Mouse (Mus musculus) kidney, embryonic 16.5 days (tissue): ENCODE measurements at regions not wholly inside any gene's neighbourhood (a gene's known extent, or its start where the extent isn't known, plus 50 kb on each side); places are given as distances from the start of the nearest gene placed in this dataset.

ENCODE experiments used
- ATAC-seq: fragments of 200-750 bp; cut with Nextera tagmentation; 2 replicates; pipeline ENCODE4 v1.8.0; 2017; ENCODE audit warnings: moderate TSS enrichment; ENCODE audit not compliant: low FRiP score, low TSS enrichment
- H3K27ac ChIP-seq: fragments of 300-500 bp; sonication (generic); 2 replicates; pipeline ENCODE4 v1.5.1; 2014; ENCODE audit warnings: low read length
- H3K27me3 ChIP-seq: fragments of 300-500 bp; sonication (generic); 2 replicates; pipeline ENCODE4 v1.6.1; 2014; ENCODE audit warnings: low read length, control low read depth, mixed read lengths; ENCODE audit not compliant: insufficient read depth
- H3K36me3 ChIP-seq: fragments of 300-500 bp; sonication (generic); 2 replicates; pipeline ENCODE4 v1.6.1; 2014; ENCODE audit warnings: low read length, control low read depth, mixed read lengths; ENCODE audit not compliant: insufficient read depth
- H3K4me1 ChIP-seq: fragments of 300-500 bp; sonication (generic); 2 replicates; pipeline ENCODE4 v1.6.1; 2014; ENCODE audit warnings: low read length, control low read depth, mixed read lengths; ENCODE audit not compliant: insufficient read depth
- H3K4me2 ChIP-seq: fragments of 300-500 bp; sonication (generic); replicated peaks from 2 replicates; pipeline ENCODE4 v1.6.1; 2014; ENCODE audit warnings: low read depth, low read length
- H3K4me3 ChIP-seq: fragments of 300-500 bp; sonication (generic); 2 replicates; pipeline ENCODE4 v1.5.1; 2014; ENCODE audit warnings: mild to moderate bottlenecking, low read length
- H3K9ac ChIP-seq: fragments of 300-500 bp; sonication (generic); replicated peaks from 2 replicates; pipeline ENCODE4 v1.6.1; 2014; ENCODE audit warnings: low read length
- H3K9me3 ChIP-seq: fragments of 300-500 bp; sonication (generic); 2 replicates; pipeline ENCODE4 v1.6.1; 2016; ENCODE audit warnings: low read length, control low read depth
- WGBS: fragments of 180-500 bp; shearing (Covaris S2); extraction: QIAGEN DNeasy Blood & Tissue Kit; methylation state at CpG from one replicate; pipeline ENCODE4 v1.1.7; 2014; 5-methylcytosine and 5-hydroxymethylcytosine counted together

- Histone ChIP-seq H3K9me3 (no peaks in the 10 kb centered on the region), H3K4me2 (no peak overlapping the region), H3K4me1 (no peaks in the 10 kb centered on the region), H3K27me3 (no peaks in the 10 kb centered on the region), H3K4me3 (no peak overlapping the region), H3K36me3 (no peaks in the 10 kb centered on the region), H3K27ac (no peak overlapping the region), H3K9ac (no peak overlapping the region)
- WGBS, result 50% methylated on average over 3 of the region's 3 CpGs
- no peak for ATAC-seq
Observed at GRCm38 (mm10) chr6:81323690-81324089, 599.8 kb upstream of the Gcfc2 start.

- Histone ChIP-seq H3K4me2 (no peak overlapping the region), H3K4me1 (no peaks in the 10 kb centered on the region), H3K9me3 (no peaks in the 10 kb centered on the region), H3K4me3 (no peak overlapping the region), H3K27me3 (no peaks in the 10 kb centered on the region), H3K27ac (no peak overlapping the region), H3K36me3 (no peaks in the 10 kb centered on the region), H3K9ac (no peak overlapping the region)
- 86% methylated on average over 7 of the region's 7 CpGs for WGBS
- no peak for ATAC-seq
Observed at GRCm38 (mm10) chr6:81363969-81364529, 559.4 kb upstream of the Gcfc2 start.

- H3K27me3 ChIP-seq, result no peaks in the 10 kb centered on the region
- no peak for ATAC-seq
- WGBS, result 73% methylated on average over 4 of the region's 4 CpGs
- no peak overlapping the region for H3K4me3 ChIP-seq
- no peaks in the 10 kb centered on the region for H3K9me3 ChIP-seq
- no peaks in the 10 kb centered on the region for H3K36me3 ChIP-seq
- no peak overlapping the region for H3K9ac ChIP-seq
- H3K4me1 ChIP-seq, result no peaks in the 10 kb centered on the region
- no peak overlapping the region for H3K27ac ChIP-seq
- no peak overlapping the region for H3K4me2 ChIP-seq
Observed at GRCm38 (mm10) chr6:81388484-81388883, 535.0 kb upstream of the Gcfc2 start.

GRCm38 (mm10) chr6:81403122-81403521 lies 520.3 kb upstream of the Gcfc2 start:
- H3K4me3 ChIP-seq, result no peak overlapping the region
- no peak overlapping the region for H3K4me2 ChIP-seq
- H3K27me3 ChIP-seq, result no peaks in the 10 kb centered on the region
- no peak for ATAC-seq
- H3K9me3 ChIP-seq, result no peaks in the 10 kb centered on the region
- no peak overlapping the region for H3K9ac ChIP-seq
- no peaks in the 10 kb centered on the region for H3K36me3 ChIP-seq
- no peaks in the 10 kb centered on the region for H3K4me1 ChIP-seq
- H3K27ac ChIP-seq, result no peak overlapping the region

- H3K4me2 ChIP-seq, result no peak overlapping the region
- no peak overlapping the region for H3K9ac ChIP-seq
- 87% methylated on average over 5 of the region's 5 CpGs for WGBS
- no peaks in the 10 kb centered on the region for H3K27me3 ChIP-seq
- no peaks in the 10 kb centered on the region for H3K4me1 ChIP-seq
- ATAC-seq, result no peak
- H3K36me3 ChIP-seq, result no peaks in the 10 kb centered on the region
- no peak overlapping the region for H3K4me3 ChIP-seq
- no peaks in the 10 kb centered on the region for H3K9me3 ChIP-seq
- no peak overlapping the region for H3K27ac ChIP-seq
Observed at GRCm38 (mm10) chr6:81413611-81414010, 509.9 kb upstream of the Gcfc2 start.

- H3K4me1 ChIP-seq, result no peaks in the 10 kb centered on the region
- no peaks in the 10 kb centered on the region for H3K9me3 ChIP-seq
- 77% methylated on average over 6 of the region's 6 CpGs for WGBS
- H3K27me3 ChIP-seq, result no peaks in the 10 kb centered on the region
- H3K27ac ChIP-seq, result no peak overlapping the region
- H3K9ac ChIP-seq, result no peak overlapping the region
- no peak overlapping the region for H3K4me2 ChIP-seq
- no peak for ATAC-seq
- H3K4me3 ChIP-seq, result no peak overlapping the region
- no peaks in the 10 kb centered on the region for H3K36me3 ChIP-seq
Observed at GRCm38 (mm10) chr6:81434745-81435144, 488.7 kb upstream of the Gcfc2 start.

- Histone ChIP-seq H3K9me3 (no peaks in the 10 kb centered on the region), H3K9ac (no peak overlapping the region), H3K27me3 (no peaks in the 10 kb centered on the region), H3K4me1 (no peaks in the 10 kb centered on the region), H3K4me2 (no peak overlapping the region), H3K4me3 (no peak overlapping the region), H3K36me3 (no peaks in the 10 kb centered on the region), H3K27ac (no peak overlapping the region)
- 95% methylated on average over 2 of the region's 2 CpGs for WGBS
- ATAC-seq, result no peak
Observed at GRCm38 (mm10) chr6:81438951-81439722, 484.3 kb upstream of the Gcfc2 start.

GRCm38 (mm10) chr6:81441396-81441795 lies 482.1 kb upstream of the Gcfc2 start:
- H3K36me3 ChIP-seq, result no peaks in the 10 kb centered on the region
- no peak overlapping the region for H3K9ac ChIP-seq
- H3K4me2 ChIP-seq, result no peak overlapping the region
- H3K27me3 ChIP-seq, result no peaks in the 10 kb centered on the region
- no peak overlapping the region for H3K4me3 ChIP-seq
- no peak overlapping the region for H3K27ac ChIP-seq
- no peak for ATAC-seq
- H3K4me1 ChIP-seq, result no peaks in the 10 kb centered on the region
- H3K9me3 ChIP-seq, result no peaks in the 10 kb centered on the region

- no peak for ATAC-seq
- Histone ChIP-seq H3K4me3 (no peak overlapping the region), H3K9me3 (no peaks in the 10 kb centered on the region), H3K27ac (no peak overlapping the region), H3K4me2 (no peak overlapping the region), H3K36me3 (no peaks in the 10 kb centered on the region), H3K27me3 (no peaks in the 10 kb centered on the region), H3K4me1 (no peaks in the 10 kb centered on the region), H3K9ac (no peak overlapping the region)
- 88% methylated on average over 1 of the region's 1 CpGs for WGBS
Observed at GRCm38 (mm10) chr6:81446019-81446800, 477.3 kb upstream of the Gcfc2 start.

- Histone ChIP-seq H3K27me3 (no peaks in the 10 kb centered on the region), H3K36me3 (no peaks in the 10 kb centered on the region), H3K9ac (no peak overlapping the region), H3K27ac (no peak overlapping the region), H3K4me1 (no peaks in the 10 kb centered on the region), H3K4me2 (no peak overlapping the region), H3K9me3 (no peaks in the 10 kb centered on the region), H3K4me3 (no peak overlapping the region)
- WGBS, result 86% methylated on average over 6 of the region's 6 CpGs
- no peak for ATAC-seq
Observed at GRCm38 (mm10) chr6:81447701-81448100, 475.8 kb upstream of the Gcfc2 start.
